Mouse (Mus musculus) lung, embryonic 15.5 days (tissue): ENCODE data around the gene Batf3. TPM values are rescaled to one million over a fixed set of nuclear protein-coding genes. Genes with fewer than 3 reads are reported as not detected.

Experiments
- ATAC-seq: fragments of 200-750 bp; cut with Nextera tagmentation; 2 replicates; pipeline ENCODE4 v1.8.0; 2017; ENCODE audit warnings: moderate number of reproducible peaks, borderline replicate concordance; ENCODE audit not compliant: low FRiP score, low TSS enrichment; ENCODE audit errors: extremely low read depth
- H3K27ac ChIP-seq: fragments of 300-500 bp; sonication (generic); 2 replicates; pipeline ENCODE4 v1.5.1; 2015; ENCODE audit warnings: moderate library complexity, mild to moderate bottlenecking, inconsistent platforms
- H3K27me3 ChIP-seq: fragments of 300-500 bp; sonication (generic); 2 replicates; pipeline ENCODE4 v1.6.1; 2015; ENCODE audit warnings: inconsistent platforms
- H3K36me3 ChIP-seq: fragments of 300-500 bp; sonication (generic); 2 replicates; pipeline ENCODE4 v1.6.1; 2015; ENCODE audit warnings: inconsistent platforms
- H3K4me1 ChIP-seq: fragments of 300-500 bp; sonication (generic); 2 replicates; pipeline ENCODE4 v1.6.1; 2015; ENCODE audit warnings: inconsistent platforms
- H3K4me2 ChIP-seq: fragments of 300-500 bp; sonication (generic); 2 replicates; pipeline ENCODE4 v1.6.1; 2015; ENCODE audit warnings: inconsistent platforms, mild to moderate bottlenecking, moderate library complexity
- H3K4me3 ChIP-seq: fragments of 300-500 bp; sonication (generic); 2 replicates; pipeline ENCODE4 v1.5.1; 2015; ENCODE audit warnings: mild to moderate bottlenecking, inconsistent platforms
- H3K9ac ChIP-seq: fragments of 300-500 bp; sonication (generic); 2 replicates; pipeline ENCODE4 v1.6.1; 2015; ENCODE audit warnings: inconsistent platforms
- H3K9me3 ChIP-seq: fragments of 300-500 bp; sonication (generic); 2 replicates; pipeline ENCODE4 v1.6.1; 2016; ENCODE audit warnings: inconsistent platforms
- WGBS: fragments of 180-500 bp; shearing (Covaris S2); methylation state at CpG from one replicate; pipeline ENCODE4 v1.1.7; 2015; 5-methylcytosine and 5-hydroxymethylcytosine counted together
- polyA plus RNA-seq: library from polyadenylated mRNA; unstranded; fragments of >200 nt; fragmentation: Nextera tagmentation; extraction: Ambion mirVana; gene quantifications from 2 replicates; pipeline ENCODE4 v1.2.1, GENCODE M21; 2015

The Batf3 gene
- polyA plus RNA-seq, 1 experiment from 2014 or later: 9.3 TPM

DNA sequence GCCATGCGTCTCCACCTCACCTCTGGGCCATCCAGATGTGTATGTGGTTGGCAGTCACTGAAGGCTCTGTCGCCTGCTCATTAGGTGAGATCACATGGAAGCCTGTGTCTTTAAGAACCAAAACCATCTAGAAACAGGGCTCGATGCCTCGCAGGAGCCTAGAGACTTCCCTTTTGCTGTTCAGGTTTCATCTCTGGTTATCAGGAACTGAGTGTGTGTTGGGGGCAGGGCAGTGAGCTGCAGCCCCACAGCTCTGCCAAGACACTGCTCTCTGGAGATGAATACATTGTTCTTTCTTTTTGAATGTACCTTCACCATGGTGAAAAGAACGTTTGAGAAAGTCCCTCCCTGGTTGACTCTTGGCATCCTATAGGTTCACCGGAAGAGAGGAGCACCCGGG, 17.2 kb downstream of the Batf3 start:
- Histone ChIP-seq H3K4me1 (peaks cover 7% of the 10 kb centered on the region), H3K27me3 (no peaks in the 10 kb centered on the region), H3K27ac (no peak overlapping the region), H3K9me3 (no peaks in the 10 kb centered on the region), H3K9ac (no peak overlapping the region), H3K4me2 (no peak overlapping the region), H3K36me3 (no peaks in the 10 kb centered on the region), H3K4me3 (no peak overlapping the region)
- no peak for ATAC-seq
- WGBS: 60% methylated on average over 7 of the region's 7 CpGs

- no peaks in the 10 kb centered on the region for H3K27me3 ChIP-seq
- H3K9me3 ChIP-seq: no peaks in the 10 kb centered on the region
- no peaks in the 10 kb centered on the region for H3K36me3 ChIP-seq
- H3K27ac ChIP-seq: no peak overlapping the region
- WGBS: 73% methylated on average over 11 of the region's 11 CpGs
- H3K9ac ChIP-seq: no peak overlapping the region
- peaks cover 7% of the 10 kb centered on the region for H3K4me1 ChIP-seq
- no peak for ATAC-seq
- no peak overlapping the region for H3K4me2 ChIP-seq
- no peak overlapping the region for H3K4me3 ChIP-seq
Observed at GRCm38 (mm10) chr1:191115514-191116238, 18.0 kb downstream of the Batf3 start.

DNA sequence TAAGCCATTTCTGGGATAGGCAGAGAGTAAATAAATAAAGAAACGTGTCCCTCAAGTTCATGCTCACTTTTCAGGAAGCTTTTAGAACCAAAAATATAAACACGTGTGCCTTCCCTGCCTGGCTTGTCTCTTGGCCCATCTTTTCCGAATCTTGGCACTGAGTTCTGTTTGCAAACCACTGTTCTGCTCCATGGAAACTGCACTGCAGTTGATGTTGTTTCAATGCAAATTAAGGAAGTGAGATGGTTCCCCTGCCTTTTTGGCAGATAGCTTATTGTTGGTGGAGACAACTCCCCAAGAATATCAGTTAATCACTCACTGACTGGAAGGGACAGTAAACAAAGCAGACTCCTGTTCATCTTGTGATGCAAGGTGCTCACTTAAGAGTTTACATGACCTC, 25.1 kb downstream of the Batf3 start:
- no peaks in the 10 kb centered on the region for H3K36me3 ChIP-seq
- 25% methylated on average over 3 of the region's 3 CpGs for WGBS
- no peak overlapping the region for H3K4me2 ChIP-seq
- H3K9ac ChIP-seq: no peak overlapping the region
- H3K9me3 ChIP-seq: no peaks in the 10 kb centered on the region
- H3K4me3 ChIP-seq: no peak overlapping the region
- H3K4me1 ChIP-seq: 0 out of 2 replicates have a peak, but pooled peaks cover 3% of the 10 kb centered on the region
- no peaks in the 10 kb centered on the region for H3K27me3 ChIP-seq
- no peak for ATAC-seq
- H3K27ac ChIP-seq: no peak overlapping the region

DNA sequence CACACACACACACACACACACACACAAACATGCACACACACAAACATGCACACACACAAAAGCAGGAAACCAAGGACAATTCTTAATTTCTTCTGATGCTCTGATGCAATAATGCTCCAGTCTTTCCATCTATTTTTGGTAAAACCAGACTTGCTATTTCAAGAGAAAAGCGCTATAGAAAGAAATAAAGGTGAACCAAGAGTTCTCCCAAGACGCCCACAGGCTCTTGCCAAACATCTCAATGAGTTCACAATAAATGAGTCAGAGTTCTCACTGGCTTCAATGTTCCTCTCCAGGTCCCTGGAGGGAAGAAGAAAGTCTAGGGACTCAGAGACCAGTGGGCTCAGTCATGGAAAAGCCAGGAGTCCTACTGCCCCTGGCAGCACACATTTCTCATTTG, 26.0 kb downstream of the Batf3 start:
- Histone ChIP-seq H3K9ac (no peak overlapping the region), H3K27me3 (no peaks in the 10 kb centered on the region), H3K36me3 (no peaks in the 10 kb centered on the region), H3K4me1 (0 out of 2 replicates have a peak, but pooled peaks cover 3% of the 10 kb centered on the region), H3K4me2 (no peak overlapping the region), H3K27ac (no peak overlapping the region), H3K4me3 (no peak overlapping the region), H3K9me3 (no peaks in the 10 kb centered on the region)
- ATAC-seq: no peak
- WGBS: 77% methylated on average over 2 of the region's 2 CpGs

DNA sequence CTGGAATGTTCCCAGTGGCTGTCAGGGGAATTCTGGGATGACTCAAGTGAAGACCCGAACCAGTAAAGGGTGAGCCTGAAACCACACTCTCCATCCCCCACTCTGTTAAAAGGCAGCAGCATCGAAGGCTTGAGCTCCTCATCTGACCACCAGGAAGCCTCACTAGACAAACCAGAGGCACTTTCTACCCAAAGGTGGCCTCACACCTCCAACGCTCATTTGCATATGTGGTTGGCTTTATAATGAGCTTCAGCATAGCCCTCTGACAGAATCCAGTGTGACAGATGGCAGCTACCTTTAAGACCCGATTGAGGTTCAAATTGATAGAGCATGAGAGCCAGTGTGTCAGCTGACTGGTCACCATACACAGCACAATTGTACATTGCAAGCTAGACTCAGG, 26.6 kb downstream of the Batf3 start:
- H3K27me3 ChIP-seq: no peaks in the 10 kb centered on the region
- no peak for ATAC-seq
- WGBS: 58% methylated on average over 4 of the region's 4 CpGs
- H3K4me1 ChIP-seq: 0 out of 2 replicates have a peak, but pooled peaks cover 3% of the 10 kb centered on the region
- H3K9me3 ChIP-seq: no peaks in the 10 kb centered on the region
- H3K4me3 ChIP-seq: no peak overlapping the region
- no peak overlapping the region for H3K9ac ChIP-seq
- no peak overlapping the region for H3K4me2 ChIP-seq
- no peaks in the 10 kb centered on the region for H3K36me3 ChIP-seq
- H3K27ac ChIP-seq: no peak overlapping the region

GRCm38 (mm10) chr1:191125811-191126638, 28.4 kb downstream of the Batf3 start:
- 0 out of 2 replicates have a peak, but pooled peaks cover 3% of the 10 kb centered on the region for H3K4me1 ChIP-seq
- peak; percentile 82; the same call in 1 of the 2 replicates for ATAC-seq
- WGBS: 13% methylated on average over 38 of the region's 38 CpGs

GRCm38 (mm10) chr1:191131692-191132091, 34.0 kb downstream of the Batf3 start:
- 0 out of 2 replicates have a peak, but pooled peaks cover 3% of the 10 kb centered on the region for H3K4me1 ChIP-seq
- 79% methylated on average over 2 of the region's 2 CpGs for WGBS
- H3K27ac ChIP-seq: no peak overlapping the region
- ATAC-seq: no peak
- H3K27me3 ChIP-seq: no peaks in the 10 kb centered on the region
- H3K36me3 ChIP-seq: no peaks in the 10 kb centered on the region
- H3K4me2 ChIP-seq: no peak overlapping the region
- no peaks in the 10 kb centered on the region for H3K9me3 ChIP-seq
- H3K4me3 ChIP-seq: no peak overlapping the region
- H3K9ac ChIP-seq: no peak overlapping the region

More at GRCm38 (mm10) chr1:191125811-191126638, 28.4 kb downstream of the Batf3 start:
- H3K9ac ChIP-seq: no peak overlapping the region
- no peak overlapping the region for H3K27ac ChIP-seq
- H3K36me3 ChIP-seq: no peaks in the 10 kb centered on the region
- no peaks in the 10 kb centered on the region for H3K27me3 ChIP-seq
- no peaks in the 10 kb centered on the region for H3K9me3 ChIP-seq
- H3K4me3 ChIP-seq: peak overlapping the region; percentile 33
- H3K4me2 ChIP-seq: peak overlapping the region; percentile 67

- Histone ChIP-seq H3K9ac (no peak overlapping the region), H3K27me3 (no peaks in the 10 kb centered on the region), H3K27ac (no peak overlapping the region), H3K9me3 (no peaks in the 10 kb centered on the region), H3K4me2 (no peak overlapping the region), H3K4me3 (no peak overlapping the region), H3K4me1 (0 out of 2 replicates have a peak, but pooled peaks cover 3% of the 10 kb centered on the region), H3K36me3 (no peaks in the 10 kb centered on the region)
- WGBS: 43% methylated on average over 5 of the region's 5 CpGs
- no peak for ATAC-seq
Observed at GRCm38 (mm10) chr1:191132240-191132639, 34.6 kb downstream of the Batf3 start.

GRCm38 (mm10) chr1:191132934-191133333, 35.3 kb downstream of the Batf3 start:
- 0 out of 2 replicates have a peak, but pooled peaks cover 3% of the 10 kb centered on the region for H3K4me1 ChIP-seq
- 40% methylated on average over 5 of the region's 5 CpGs for WGBS
- H3K27ac ChIP-seq: peak overlapping the region; percentile 22; the same call in 1 of the 2 replicates
- ATAC-seq: peak; percentile 40; the same call in 1 of the 2 replicates
- H3K4me3 ChIP-seq: no peak overlapping the region
- H3K9ac ChIP-seq: no peak overlapping the region
- H3K27me3 ChIP-seq: no peaks in the 10 kb centered on the region
- no peak overlapping the region for H3K4me2 ChIP-seq
- no peaks in the 10 kb centered on the region for H3K9me3 ChIP-seq
- no peaks in the 10 kb centered on the region for H3K36me3 ChIP-seq

GRCm38 (mm10) chr1:191135406-191135805, 37.8 kb downstream of the Batf3 start:
- H3K9me3 ChIP-seq: no peaks in the 10 kb centered on the region
- ATAC-seq: no peak
- 0 out of 2 replicates have a peak, but pooled peaks cover 3% of the 10 kb centered on the region for H3K4me1 ChIP-seq
- no peak overlapping the region for H3K27ac ChIP-seq
- no peak overlapping the region for H3K4me2 ChIP-seq
- no peaks in the 10 kb centered on the region for H3K27me3 ChIP-seq
- H3K36me3 ChIP-seq: no peaks in the 10 kb centered on the region
- H3K4me3 ChIP-seq: no peak overlapping the region
- WGBS: 47% methylated on average over 4 of the region's 4 CpGs
- H3K9ac ChIP-seq: no peak overlapping the region

GRCm38 (mm10) chr1:191138436-191138835, 40.8 kb downstream of the Batf3 start:
- no peaks in the 10 kb centered on the region for H3K36me3 ChIP-seq
- no peak overlapping the region for H3K4me3 ChIP-seq
- WGBS: 86% methylated on average over 4 of the region's 4 CpGs
- no peaks in the 10 kb centered on the region for H3K27me3 ChIP-seq
- H3K9ac ChIP-seq: no peak overlapping the region
- no peaks in the 10 kb centered on the region for H3K4me1 ChIP-seq
- ATAC-seq: no peak
- no peaks in the 10 kb centered on the region for H3K9me3 ChIP-seq
- no peak overlapping the region for H3K27ac ChIP-seq
- H3K4me2 ChIP-seq: no peak overlapping the region
